Mouse (Mus musculus): ENCODE measurements around the gene Rrn3. TPM values are rescaled to one million over a fixed set of nuclear protein-coding genes. Genes with fewer than 3 reads are reported as not detected.
"Not testable (repeated sequence)": the region's sequence is repeated elsewhere in the genome, so short reads cannot be mapped to it uniquely, and the experiment has no call there.

The Rrn3 gene
- total RNA-seq, 1 experiment = 147 TPM

DNA sequence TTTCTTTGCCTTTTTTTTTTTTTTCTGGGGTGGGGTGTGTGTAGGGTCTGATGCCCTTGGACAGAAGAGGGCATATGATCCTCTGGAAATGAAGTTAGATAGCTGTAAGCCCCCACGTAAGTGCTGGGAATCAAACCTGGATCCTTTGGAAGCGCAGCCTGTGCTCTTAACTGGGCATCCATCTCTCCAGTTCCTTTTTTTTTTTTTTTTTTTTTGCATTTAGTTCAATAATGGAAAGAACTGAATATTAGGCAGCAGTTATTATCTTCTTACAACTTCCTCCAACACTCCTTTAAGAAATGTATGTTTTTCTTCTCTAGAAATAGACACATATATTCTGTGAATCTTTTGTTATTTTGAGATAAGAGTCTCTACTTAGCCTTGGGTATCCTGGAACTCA is 22.7 kb upstream of the Rrn3 start:
- TF ChIP-seq CHD2 (IDR thresholded peaks at IDR 0.05; ENCODE audit: low read depth, low read length) = no peak
- TF ChIP-seq MAFK (IDR thresholded peaks at IDR 0.05; ENCODE audit: insufficient read depth, low read depth, low read length) = no peak
- no peak for TF ChIP-seq ZNF384 (IDR thresholded peaks at IDR 0.05; ENCODE audit: low read depth, low read length)
- TF ChIP-seq ZC3H11A (IDR thresholded peaks at IDR 0.05; ENCODE audit: borderline replicate concordance, low read depth, low read length) = no peak
- no peak for TF ChIP-seq HCFC1 (IDR thresholded peaks at IDR 0.05; ENCODE audit: borderline replicate concordance, insufficient read depth, low read length)
- DNase-seq (ENCODE audit: low read depth, low spot score) = no peak
- no peaks in the 10 kb centered on the region; a peak in 1 of 4 replicates for H3K4me1 ChIP-seq (ENCODE audit: control insufficient read depth in 2 of 2, insufficient read depth in 2 of 2, low read length in 2 of 2, poor library complexity in 1 of 2)
- in situ Hi-C loops (cut with MboI; ENCODE audit: low sequenced_read_pairs in 2 of 2, unreplicated experiment in 2 of 2) = no loop called here
- H3K36me3 ChIP-seq (ENCODE audit: control insufficient read depth, insufficient read depth, low read length, poor library complexity, severe bottlenecking) = no peaks in the 10 kb centered on the region
- no peak overlapping the region for H3K27ac ChIP-seq (ENCODE audit: insufficient read depth, low read depth, low read length, poor library complexity, severe bottlenecking)
- H3K4me3 ChIP-seq (ENCODE audit: insufficient read depth in 1 of 2, low read depth in 1 of 2, low read length in 2 of 2, poor library complexity in 1 of 2, severe bottlenecking in 1 of 2) = peak overlapping the region in 1 of 2 experiments; percentile 29; a peak in 1 of 4 replicates
- peaks cover 2% of the 10 kb centered on the region; the same call in 1 of the 2 replicates for H3K9me3 ChIP-seq (ENCODE audit: control insufficient read depth, insufficient read depth, low read depth, low read length)
- H3K9ac ChIP-seq (ENCODE audit: insufficient read depth, low read depth, low read length, poor library complexity, severe bottlenecking) = no peak overlapping the region; the same call in 1 of the 2 replicates

DNA sequence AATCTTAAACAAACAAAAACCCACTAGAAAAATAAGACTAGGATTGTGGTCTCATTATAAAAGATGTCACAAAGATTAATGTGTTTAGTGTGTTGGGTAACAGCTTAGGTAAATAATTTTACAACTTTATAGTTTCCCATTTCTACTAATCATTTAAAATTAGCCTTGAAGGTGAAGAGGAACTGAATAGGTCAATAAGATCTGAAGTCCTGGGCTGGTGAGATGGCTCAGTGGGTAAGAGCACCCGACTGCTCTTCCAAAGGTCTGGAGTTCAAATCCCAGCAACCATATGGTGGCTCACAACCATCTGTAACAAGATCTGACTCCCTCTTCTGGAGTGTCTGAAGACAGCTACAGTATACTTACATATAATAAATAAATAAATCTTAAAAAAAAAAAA is 17.7 kb upstream of the Rrn3 start:
- H3K27ac ChIP-seq (ENCODE audit: insufficient read depth, low read depth, low read length, poor library complexity, severe bottlenecking); H3K4me1 ChIP-seq (ENCODE audit: control insufficient read depth in 2 of 2, insufficient read depth in 2 of 2, low read length in 2 of 2, poor library complexity in 1 of 2); in situ Hi-C loops (cut with MboI; ENCODE audit: low sequenced_read_pairs in 2 of 2, unreplicated experiment in 2 of 2); H3K36me3 ChIP-seq (ENCODE audit: control insufficient read depth, insufficient read depth, low read length, poor library complexity, severe bottlenecking); DNase-seq (ENCODE audit: low read depth, low spot score); H3K9me3 ChIP-seq (ENCODE audit: control insufficient read depth, insufficient read depth, low read depth, low read length); H3K9ac ChIP-seq (ENCODE audit: insufficient read depth, low read depth, low read length, poor library complexity, severe bottlenecking); H3K4me3 ChIP-seq (ENCODE audit: insufficient read depth in 1 of 2, low read depth in 1 of 2, low read length in 2 of 2, poor library complexity in 1 of 2, severe bottlenecking in 1 of 2): not testable (repeated sequence)

DNA sequence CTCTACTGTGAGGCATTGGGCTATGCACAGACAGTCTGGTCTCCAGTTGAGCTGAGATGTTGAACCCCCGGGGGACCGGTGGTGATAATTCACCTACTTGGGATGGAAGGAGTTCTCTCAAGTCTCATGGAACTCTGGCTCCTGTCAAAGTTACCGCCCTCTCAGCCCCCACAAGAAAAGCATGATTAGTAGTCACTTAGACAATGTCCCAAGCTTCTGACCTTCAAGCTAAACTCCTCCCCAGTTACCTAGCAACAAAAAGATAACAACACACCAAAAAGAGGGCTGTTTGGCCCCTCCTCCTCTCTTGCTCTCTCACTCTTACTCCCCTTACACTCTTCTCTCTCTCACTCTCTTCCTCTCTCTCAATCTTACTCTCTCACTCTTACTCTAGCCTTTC is 16.0 kb upstream of the Rrn3 start:
- no peak for DNase-seq (ENCODE audit: low read depth, low spot score)
- Histone ChIP-seq H3K4me3 (ENCODE audit: insufficient read depth in 1 of 2, low read depth in 1 of 2, low read length in 2 of 2, poor library complexity in 1 of 2, severe bottlenecking in 1 of 2) (no peak overlapping the region), H3K9ac (ENCODE audit: insufficient read depth, low read depth, low read length, poor library complexity, severe bottlenecking) (no peak overlapping the region), H3K9me3 (ENCODE audit: control insufficient read depth, insufficient read depth, low read depth, low read length) (no peaks in the 10 kb centered on the region), H3K4me1 (ENCODE audit: control insufficient read depth in 2 of 2, insufficient read depth in 2 of 2, low read length in 2 of 2, poor library complexity in 1 of 2) (peaks cover 3 to 4% of the 10 kb centered on the region in 2 experiments), H3K27ac (ENCODE audit: insufficient read depth, low read depth, low read length, poor library complexity, severe bottlenecking) (no peak overlapping the region), H3K36me3 (ENCODE audit: control insufficient read depth, insufficient read depth, low read length, poor library complexity, severe bottlenecking) (no peaks in the 10 kb centered on the region)
- TF ChIP-seq ZC3H11A (IDR thresholded peaks at IDR 0.05; ENCODE audit: borderline replicate concordance, low read depth, low read length) = no peak
- no peak for TF ChIP-seq HCFC1 (IDR thresholded peaks at IDR 0.05; ENCODE audit: borderline replicate concordance, insufficient read depth, low read length)
- no peak for TF ChIP-seq ZNF384 (IDR thresholded peaks at IDR 0.05; ENCODE audit: low read depth, low read length)
- TF ChIP-seq MAFK (IDR thresholded peaks at IDR 0.05; ENCODE audit: insufficient read depth, low read depth, low read length) = no peak
- no peak for TF ChIP-seq CHD2 (IDR thresholded peaks at IDR 0.05; ENCODE audit: low read depth, low read length)
- in situ Hi-C loops (cut with MboI; ENCODE audit: low sequenced_read_pairs in 2 of 2, unreplicated experiment in 2 of 2) = no loop called here

DNA sequence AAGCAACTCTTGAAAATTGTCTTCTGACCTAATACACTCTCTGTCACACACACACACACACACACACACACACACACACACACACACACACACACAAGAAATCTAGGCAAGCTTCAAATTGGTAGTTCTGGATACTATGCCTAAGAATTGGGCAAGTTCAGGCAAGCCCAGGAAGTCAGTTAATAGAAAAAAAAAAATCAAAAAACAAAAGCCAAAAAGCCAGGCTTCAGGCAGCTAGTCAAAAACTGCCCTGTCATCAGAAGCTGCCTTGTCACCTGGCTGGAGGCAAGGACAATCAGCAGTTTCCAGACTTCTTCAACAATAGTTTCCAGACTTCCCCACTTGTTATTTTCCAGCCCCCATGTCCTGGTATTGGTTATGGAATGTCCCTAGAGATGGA is 14.1 kb upstream of the Rrn3 start:
- no peak for DNase-seq (ENCODE audit: low read depth, low spot score)
- no peaks in the 10 kb centered on the region for H3K36me3 ChIP-seq (ENCODE audit: control insufficient read depth, insufficient read depth, low read length, poor library complexity, severe bottlenecking)
- no peak overlapping the region; the same call in 1 of the 2 replicates for H3K9ac ChIP-seq (ENCODE audit: insufficient read depth, low read depth, low read length, poor library complexity, severe bottlenecking)
- no peak overlapping the region for H3K4me3 ChIP-seq (ENCODE audit: insufficient read depth in 1 of 2, low read depth in 1 of 2, low read length in 2 of 2, poor library complexity in 1 of 2, severe bottlenecking in 1 of 2)
- peaks cover 3 to 7% of the 10 kb centered on the region in 2 experiments for H3K4me1 ChIP-seq (ENCODE audit: control insufficient read depth in 2 of 2, insufficient read depth in 2 of 2, low read length in 2 of 2, poor library complexity in 1 of 2)
- H3K27ac ChIP-seq (ENCODE audit: insufficient read depth, low read depth, low read length, poor library complexity, severe bottlenecking) = peak overlapping the region; percentile 17; the same call in 1 of the 2 replicates
- in situ Hi-C loops (cut with MboI; ENCODE audit: low sequenced_read_pairs in 2 of 2, unreplicated experiment in 2 of 2) = no loop called here
- TF ChIP-seq MAFK (IDR thresholded peaks at IDR 0.05; ENCODE audit: insufficient read depth, low read depth, low read length) (peak; percentile 92), ZC3H11A (IDR thresholded peaks at IDR 0.05; ENCODE audit: borderline replicate concordance, low read depth, low read length) (no peak)
- no peaks in the 10 kb centered on the region for H3K9me3 ChIP-seq (ENCODE audit: control insufficient read depth, insufficient read depth, low read depth, low read length)

DNA sequence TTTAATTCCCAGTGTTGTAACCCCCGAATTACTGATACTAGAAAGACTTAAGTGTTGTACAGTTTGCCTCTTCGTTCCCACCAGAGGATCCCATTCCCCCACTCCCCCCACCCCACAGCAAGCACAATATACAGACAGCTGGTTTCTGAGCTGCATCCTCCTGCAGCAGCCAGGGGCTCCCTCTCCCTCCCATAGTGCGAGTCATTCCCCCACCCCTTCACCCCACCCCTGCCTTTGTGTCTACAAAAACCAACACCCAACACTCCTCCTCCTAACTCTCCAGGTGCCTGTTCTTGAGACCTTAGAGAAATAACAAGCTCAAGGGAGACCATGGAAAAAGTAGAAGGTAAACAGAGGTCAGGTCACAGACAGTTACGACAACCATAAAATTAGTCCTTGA is 8.9 kb upstream of the Rrn3 start:
- H3K27ac ChIP-seq (ENCODE audit: insufficient read depth, low read depth, low read length, poor library complexity, severe bottlenecking) = peak overlapping the region; percentile 64; the same call in 1 of the 2 replicates
- H3K4me1 ChIP-seq (ENCODE audit: control insufficient read depth in 2 of 2, insufficient read depth in 2 of 2, low read length in 2 of 2, poor library complexity in 1 of 2); in situ Hi-C loops (cut with MboI; ENCODE audit: low sequenced_read_pairs in 2 of 2, unreplicated experiment in 2 of 2); H3K9me3 ChIP-seq (ENCODE audit: control insufficient read depth, insufficient read depth, low read depth, low read length); H3K4me3 ChIP-seq (ENCODE audit: insufficient read depth in 1 of 2, low read depth in 1 of 2, low read length in 2 of 2, poor library complexity in 1 of 2, severe bottlenecking in 1 of 2); H3K36me3 ChIP-seq (ENCODE audit: control insufficient read depth, insufficient read depth, low read length, poor library complexity, severe bottlenecking); H3K9ac ChIP-seq (ENCODE audit: insufficient read depth, low read depth, low read length, poor library complexity, severe bottlenecking); DNase-seq (ENCODE audit: low read depth, low spot score): not testable (repeated sequence)

DNA sequence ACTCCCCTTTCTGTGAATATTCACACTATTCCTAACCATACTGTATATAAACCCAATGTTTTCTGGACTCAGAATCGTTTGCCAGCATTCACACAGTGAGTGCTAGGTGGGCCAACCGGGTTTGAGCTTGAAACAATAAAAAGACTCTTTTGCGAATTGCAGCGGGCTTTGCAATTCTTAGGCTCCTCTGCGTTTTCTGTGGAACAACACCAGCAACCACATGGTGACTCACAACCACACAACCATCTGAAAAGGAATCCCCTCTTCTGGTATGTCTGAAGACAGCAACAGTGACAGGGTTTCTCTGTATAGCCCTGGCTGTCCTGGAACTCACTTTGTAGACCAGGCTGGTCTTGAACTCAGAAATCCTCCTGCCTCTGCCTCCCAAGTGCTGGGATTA is 8.5 kb upstream of the Rrn3 start:
- H3K36me3 ChIP-seq (ENCODE audit: control insufficient read depth, insufficient read depth, low read length, poor library complexity, severe bottlenecking); H3K4me1 ChIP-seq (ENCODE audit: control insufficient read depth in 2 of 2, insufficient read depth in 2 of 2, low read length in 2 of 2, poor library complexity in 1 of 2); H3K9me3 ChIP-seq (ENCODE audit: control insufficient read depth, insufficient read depth, low read depth, low read length); H3K9ac ChIP-seq (ENCODE audit: insufficient read depth, low read depth, low read length, poor library complexity, severe bottlenecking); in situ Hi-C loops (cut with MboI; ENCODE audit: low sequenced_read_pairs in 2 of 2, unreplicated experiment in 2 of 2); H3K4me3 ChIP-seq (ENCODE audit: insufficient read depth in 1 of 2, low read depth in 1 of 2, low read length in 2 of 2, poor library complexity in 1 of 2, severe bottlenecking in 1 of 2); DNase-seq (ENCODE audit: low read depth, low spot score): not testable (repeated sequence)
- H3K27ac ChIP-seq (ENCODE audit: insufficient read depth, low read depth, low read length, poor library complexity, severe bottlenecking) = peak overlapping the region; percentile 55; the same call in 1 of the 2 replicates

GRCm38 (mm10) chr16:13774011-13774410 is 6.5 kb upstream of the Rrn3 start:
- H3K27ac ChIP-seq (ENCODE audit: insufficient read depth, low read depth, low read length, poor library complexity, severe bottlenecking); H3K9ac ChIP-seq (ENCODE audit: insufficient read depth, low read depth, low read length, poor library complexity, severe bottlenecking); H3K36me3 ChIP-seq (ENCODE audit: control insufficient read depth, insufficient read depth, low read length, poor library complexity, severe bottlenecking); in situ Hi-C loops (cut with MboI; ENCODE audit: low sequenced_read_pairs in 2 of 2, unreplicated experiment in 2 of 2); H3K4me1 ChIP-seq (ENCODE audit: control insufficient read depth in 2 of 2, insufficient read depth in 2 of 2, low read length in 2 of 2, poor library complexity in 1 of 2); DNase-seq (ENCODE audit: low read depth, low spot score); H3K4me3 ChIP-seq (ENCODE audit: insufficient read depth in 1 of 2, low read depth in 1 of 2, low read length in 2 of 2, poor library complexity in 1 of 2, severe bottlenecking in 1 of 2): not testable (repeated sequence)
- peaks cover 13% of the 10 kb centered on the region for H3K9me3 ChIP-seq (ENCODE audit: control insufficient read depth, insufficient read depth, low read depth, low read length)
